Mouse (Mus musculus): ENCODE data around the gene Timm8a1.

- TF ChIP-seq CTCF (IDR thresholded peaks at IDR 0.05; ENCODE audit: low read depth): no peak
- no peak for TF ChIP-seq EP300 (optimal IDR thresholded peaks at IDR 0.05)
Observed at GRCm38 (mm10) chrX:134541145-134541954, at the start of gene Timm8a1.

Measured in stomach, postnatal 0 days (tissue).